Mouse (Mus musculus) G1E (cell line): ENCODE results near the gene Clrn1. TPM values are rescaled to one million over a fixed set of nuclear protein-coding genes. Genes with fewer than 3 reads are reported as not detected.

Source experiments
- ATAC-seq: 2 replicates; pipeline ENCODE4 v1.8.0; 2016; ENCODE audit warnings: mild to moderate bottlenecking; ENCODE audit not compliant: insufficient number of reproducible peaks, poor library complexity, low FRiP score, severe bottlenecking; ENCODE audit errors: extremely low read depth
- DNase-seq: peaks from one replicate; pipeline ENCODE4 v3.0.0; 2012; ENCODE audit warnings: low spot score
- H3K27me3 ChIP-seq: 2 replicates; pipeline ENCODE4 v1.6.1; 2012; ENCODE audit warnings: mild to moderate bottlenecking, low read length, inconsistent platforms; ENCODE audit not compliant: insufficient read depth
- H3K36me3 ChIP-seq: replicated peaks from 2 replicates; pipeline ENCODE3; 2012; ENCODE audit warnings: mild to moderate bottlenecking, inconsistent platforms
- H3K4me1 ChIP-seq: 2 replicates; pipeline ENCODE4 v1.6.1; 2012; ENCODE audit warnings: low read depth, low read length, inconsistent platforms, mixed read lengths; ENCODE audit not compliant: insufficient read depth
- H3K4me3 ChIP-seq: 2 replicates; pipeline ENCODE4 v1.5.1; 2012; ENCODE audit warnings: low read depth, mild to moderate bottlenecking, inconsistent platforms, low read length, moderate library complexity, mixed read lengths
- H3K9me3 ChIP-seq: replicated peaks from 2 replicates; pipeline ENCODE4 v1.6.1; 2012; ENCODE audit warnings: inconsistent platforms
- CTCF ChIP-seq: IDR thresholded peaks from 2 replicates; pipeline ENCODE4 v1.5.1; 2012; ENCODE audit warnings: low read depth, low read length, inconsistent platforms, mixed read lengths
- GATA1 ChIP-seq: IDR thresholded peaks from 2 replicates; pipeline ENCODE4 v1.6.1; 2012; ENCODE audit warnings: borderline replicate concordance, low read length, inconsistent platforms, mixed read lengths
- GATA2 ChIP-seq: IDR thresholded peaks from 2 replicates; pipeline ENCODE4 v1.6.1; 2012; ENCODE audit warnings: low read depth, low read length, inconsistent platforms, borderline replicate concordance
- POLR2AphosphoS5 ChIP-seq: IDR thresholded peaks from 2 replicates; pipeline ENCODE4 v1.6.1; 2012; ENCODE audit warnings: low read depth, low read length, inconsistent platforms; ENCODE audit not compliant: insufficient replicate concordance
- TAL1 ChIP-seq: conservative IDR thresholded peaks from 2 replicates; pipeline ENCODE4 v1.6.1; 2012; ENCODE audit warnings: low read depth, low read length, inconsistent platforms, mixed read lengths
- polyA plus RNA-seq: library from polyadenylated mRNA; stranded (reverse); fragments of >175 nt; gene quantifications from 2 replicates; pipeline ENCODE4 v1.2.3, GENCODE M21; 2012
- total RNA-seq, 2 experiments: library from RNA; stranded (forward) in 1 of 2; stranded (reverse) in 1 of 2; fragments of 200-1000 nt in 1 of 2; fragments of >200 nt in 1 of 2; fragmentation: Nextera tagmentation in 1 of 2; gene quantifications; 2 replicates each; pipeline ENCODE4 v1.2.3; 2014 to 2017

Clrn1 gene
- not detected in 2 replicates for total RNA-seq (2014; fragmentation: Nextera tagmentation)
- total RNA-seq (2017) = 0.05 and 0.17 TPM in 2 replicates
- not detected in 2 replicates for polyA plus RNA-seq

DNA sequence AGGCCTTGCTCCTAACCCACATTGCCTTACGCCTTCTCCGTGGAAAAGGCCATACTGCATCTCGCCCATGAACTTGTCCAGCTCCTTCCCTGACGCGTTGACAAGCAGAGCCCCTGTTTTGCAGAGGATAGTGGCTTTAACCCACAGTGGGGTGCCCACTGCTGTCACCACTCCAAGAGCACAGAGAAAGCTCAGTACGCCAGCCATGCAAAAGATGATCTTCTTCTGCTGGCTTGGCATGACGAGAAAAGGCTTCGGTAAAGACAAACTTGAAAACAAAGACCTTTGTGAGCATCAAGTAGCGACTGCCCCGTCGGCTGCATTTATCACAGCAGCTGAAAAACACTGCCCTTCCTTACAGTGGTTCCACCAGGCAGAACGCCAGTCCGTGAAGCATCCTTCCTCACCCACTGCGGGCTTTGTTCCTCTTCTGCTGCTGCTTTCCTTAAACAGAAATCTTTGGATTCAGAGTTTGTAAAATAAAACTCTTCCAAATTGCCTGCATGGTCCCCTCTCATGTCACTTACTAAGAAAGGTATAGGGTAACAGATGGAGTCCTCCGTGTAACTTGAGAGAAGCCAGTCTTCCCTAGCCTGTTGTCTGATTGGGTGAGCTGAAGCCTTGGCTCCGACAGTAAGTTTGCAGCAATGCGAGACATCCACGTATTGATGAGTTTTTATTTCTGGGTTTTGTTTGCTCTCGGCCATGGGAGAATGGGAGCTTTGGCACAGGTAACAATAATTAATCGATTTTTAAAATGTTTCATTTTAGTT, at the start of gene Clrn1:
TSS of gene Clrn1 (minus strand) at position 540 of the 773 bp plus-strand sequence.
- ATAC-seq (no peak), DNase-seq (no peak)
- H3K36me3 ChIP-seq = no peaks in the 10 kb centered on the region
- TF ChIP-seq CTCF (no peak), GATA2 (no peak), TAL1 (no peak), GATA1 (no peak), POLR2AphosphoS5 (no peak)
- no peaks in the 10 kb centered on the region for H3K9me3 ChIP-seq
- no peaks in the 10 kb centered on the region for H3K4me1 ChIP-seq
- H3K27me3 ChIP-seq = no peaks in the 10 kb centered on the region
- no peak within 1 kb of the TSS for H3K4me3 ChIP-seq

DNA sequence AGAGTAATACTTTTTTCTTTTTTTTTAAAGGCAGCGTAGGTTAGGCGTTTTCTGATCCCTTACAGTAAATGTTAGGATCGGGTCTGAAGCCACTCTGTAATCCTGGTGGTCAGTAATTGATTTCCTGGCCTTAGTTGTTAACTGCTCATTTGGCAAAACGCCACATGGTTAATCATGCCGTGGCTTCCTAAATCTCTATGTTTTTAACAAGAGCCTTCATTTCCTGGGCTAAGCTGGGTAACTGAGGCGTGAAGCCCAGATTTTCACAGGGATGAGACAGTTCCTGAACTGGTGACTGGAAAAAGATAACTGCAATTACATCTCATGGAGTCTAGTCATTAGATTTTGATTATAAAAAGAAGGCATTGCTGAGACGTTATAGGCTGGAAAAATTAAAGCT, 38.9 kb upstream of the Clrn1 start:
- Histone ChIP-seq H3K9me3 (no peaks in the 10 kb centered on the region), H3K27me3 (no peaks in the 10 kb centered on the region), H3K36me3 (no peaks in the 10 kb centered on the region), H3K4me1 (no peaks in the 10 kb centered on the region), H3K4me3 (no peak overlapping the region)
- DNase-seq = no peak
- no peak for ATAC-seq
- TF ChIP-seq CTCF (no peak), POLR2AphosphoS5 (no peak), TAL1 (no peak), GATA1 (no peak), GATA2 (no peak)

DNA sequence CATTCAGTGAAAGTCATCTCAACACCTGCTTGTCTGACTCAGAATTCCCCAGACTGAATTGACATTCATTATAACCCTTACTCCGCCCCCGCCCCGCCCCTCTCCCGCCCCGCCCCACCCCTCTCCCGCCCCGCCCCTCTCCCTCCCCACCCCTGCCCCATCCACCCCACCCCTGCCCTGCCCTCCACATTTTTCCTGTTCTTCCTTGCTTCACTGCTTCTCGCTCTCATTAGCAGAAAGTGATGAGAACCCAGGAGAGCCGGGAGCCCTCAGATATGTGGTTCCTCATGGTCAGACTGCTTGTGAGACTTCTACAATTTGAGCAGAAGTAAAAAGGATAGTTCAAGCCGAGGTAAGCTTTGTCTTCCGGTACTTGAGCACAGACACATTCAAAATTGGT, 38.0 kb upstream of the Clrn1 start:
- no peak for DNase-seq
- Histone ChIP-seq H3K4me3 (no peak overlapping the region), H3K36me3 (no peaks in the 10 kb centered on the region), H3K4me1 (no peaks in the 10 kb centered on the region), H3K27me3 (no peaks in the 10 kb centered on the region), H3K9me3 (no peaks in the 10 kb centered on the region)
- TF ChIP-seq TAL1 (no peak), POLR2AphosphoS5 (no peak), CTCF (no peak), GATA2 (no peak), GATA1 (no peak)
- ATAC-seq = no peak

DNA sequence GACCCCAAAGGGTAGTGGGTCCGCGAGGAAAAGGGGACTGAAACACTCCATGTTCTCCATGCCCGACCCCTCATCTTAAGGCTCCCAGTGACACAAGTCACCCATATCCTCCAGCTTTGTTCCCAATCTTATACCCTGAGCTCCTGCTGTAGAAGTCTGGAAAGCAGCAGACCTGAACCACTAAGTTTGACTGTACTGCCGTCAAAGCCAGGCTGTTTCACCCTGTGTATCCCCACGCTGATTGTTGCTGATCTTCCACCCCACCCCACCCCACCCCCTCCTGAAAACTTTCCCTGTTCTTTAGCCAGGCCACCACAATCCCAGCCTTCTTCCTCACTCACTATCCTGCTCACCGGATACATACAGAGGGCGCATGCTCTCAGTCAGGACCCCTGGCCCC, 37.5 kb upstream of the Clrn1 start:
- no peak for TF ChIP-seq GATA1
- no peak for TF ChIP-seq TAL1
- TF ChIP-seq GATA2 = no peak
- no peak for TF ChIP-seq POLR2AphosphoS5
- TF ChIP-seq CTCF = no peak
- H3K4me3 ChIP-seq = no peak overlapping the region
- no peaks in the 10 kb centered on the region for H3K36me3 ChIP-seq
- DNase-seq (no peak), ATAC-seq (no peak)
- H3K27me3 ChIP-seq = no peaks in the 10 kb centered on the region
- no peaks in the 10 kb centered on the region for H3K9me3 ChIP-seq
- H3K4me1 ChIP-seq = no peaks in the 10 kb centered on the region

DNA sequence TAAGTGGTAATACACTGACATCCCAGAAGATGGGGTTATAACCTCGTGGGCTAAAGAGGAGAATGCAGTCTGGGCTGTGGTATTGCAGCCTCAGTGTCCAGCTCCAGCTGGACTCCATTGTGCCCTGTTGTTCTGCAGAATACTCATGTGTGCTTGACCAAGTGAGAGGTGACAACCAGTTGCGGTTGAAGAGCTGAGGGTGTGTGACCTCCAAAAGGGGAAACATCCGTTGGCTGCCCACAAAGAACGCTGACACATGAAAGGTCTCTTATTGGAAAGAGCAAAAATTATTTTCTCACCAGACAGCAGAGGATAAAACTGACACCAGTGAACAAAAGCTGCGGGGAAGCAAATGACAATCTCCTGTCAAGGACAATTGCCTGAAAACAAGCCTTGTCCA, 36.2 kb upstream of the Clrn1 start:
- DNase-seq = no peak
- ATAC-seq = no peak
- Histone ChIP-seq H3K4me1 (no peaks in the 10 kb centered on the region), H3K9me3 (no peaks in the 10 kb centered on the region), H3K4me3 (no peak overlapping the region), H3K36me3 (no peaks in the 10 kb centered on the region), H3K27me3 (no peaks in the 10 kb centered on the region)
- TF ChIP-seq GATA2 (no peak), POLR2AphosphoS5 (no peak), TAL1 (no peak), CTCF (no peak), GATA1 (no peak)

DNA sequence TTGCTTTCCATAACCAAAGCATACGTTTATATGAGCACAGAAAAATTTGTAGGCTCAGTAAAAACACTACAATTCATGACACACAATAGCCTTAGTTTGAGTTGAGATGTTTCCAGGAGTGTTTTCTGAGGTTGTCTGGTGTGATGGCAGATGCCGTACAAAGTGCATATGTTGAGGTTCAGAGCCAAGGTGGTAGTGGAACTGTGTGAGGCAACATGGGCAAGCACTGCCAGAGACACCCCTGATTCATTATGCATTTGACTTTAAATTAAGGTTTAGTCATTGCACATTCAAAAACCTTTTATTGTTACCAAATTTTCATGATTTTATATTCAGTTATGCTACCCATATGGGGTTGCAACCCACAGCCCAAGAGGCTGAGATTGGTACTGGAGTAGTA, 19.5 kb upstream of the Clrn1 start:
- no peak for ATAC-seq
- H3K4me1 ChIP-seq = no peaks in the 10 kb centered on the region
- no peak for DNase-seq
- H3K4me3 ChIP-seq = no peak overlapping the region
- TF ChIP-seq POLR2AphosphoS5 = no peak
- no peak for TF ChIP-seq GATA1
- TF ChIP-seq GATA2 = no peak
- TF ChIP-seq TAL1 = no peak
- no peak for TF ChIP-seq CTCF
- H3K27me3 ChIP-seq = no peaks in the 10 kb centered on the region
- H3K9me3 ChIP-seq = no peaks in the 10 kb centered on the region
- no peaks in the 10 kb centered on the region for H3K36me3 ChIP-seq
